Mouse (Mus musculus) intestine, postnatal 0 days (tissue): ENCODE measurements at regions not wholly inside any gene's neighbourhood (a gene's known extent, or its start where the extent isn't known, plus 50 kb on each side); places are given as distances from the start of the nearest gene placed in this dataset.

ENCODE experiments used
- ATAC-seq: fragments of 200-750 bp; cut with Nextera tagmentation; 2 replicates; pipeline ENCODE4 v1.8.0; 2017; ENCODE audit warnings: mild to moderate bottlenecking, moderate TSS enrichment, moderate library complexity
- H3K27ac ChIP-seq: fragments of 300-500 bp; sonication (generic); 2 replicates; pipeline ENCODE4 v1.5.1; 2014; ENCODE audit warnings: mild to moderate bottlenecking, low read depth, low read length, moderate library complexity
- H3K27me3 ChIP-seq: fragments of 300-500 bp; sonication (generic); replicated peaks from 2 replicates; pipeline ENCODE4 v1.6.1; 2014; ENCODE audit warnings: low read length, mixed read lengths; ENCODE audit not compliant: control insufficient read depth, insufficient read depth
- H3K36me3 ChIP-seq: fragments of 300-500 bp; sonication (generic); 2 replicates; pipeline ENCODE4 v1.6.1; 2014; ENCODE audit warnings: mild to moderate bottlenecking, moderate library complexity; ENCODE audit not compliant: control insufficient read depth, insufficient read depth
- H3K4me1 ChIP-seq: fragments of 300-500 bp; sonication (generic); replicated peaks from 2 replicates; pipeline ENCODE4 v1.6.1; 2014; ENCODE audit warnings: antibody characterized with exemption, low read length, mixed read lengths; ENCODE audit not compliant: control insufficient read depth, insufficient read depth
- H3K4me2 ChIP-seq: fragments of 300-500 bp; sonication (generic); replicated peaks from 2 replicates; pipeline ENCODE4 v1.6.1; 2014; ENCODE audit warnings: low read depth, mild to moderate bottlenecking, moderate library complexity
- H3K4me3 ChIP-seq: fragments of 300-500 bp; sonication (generic); 2 replicates; pipeline ENCODE4 v1.5.1; 2014; ENCODE audit warnings: low read depth, low read length
- H3K9ac ChIP-seq: fragments of 300-500 bp; sonication (generic); 2 replicates; pipeline ENCODE4 v1.6.1; 2014; ENCODE audit warnings: mild to moderate bottlenecking, low read depth, low read length
- H3K9me3 ChIP-seq: fragments of 300-500 bp; sonication (generic); 2 replicates; pipeline ENCODE4 v1.6.1; 2016; ENCODE audit warnings: mixed run types; ENCODE audit not compliant: control insufficient read depth
- CTCF ChIP-seq: sonication (generic); IDR thresholded peaks from 2 replicates; pipeline ENCODE4 v1.5.1; 2016; ENCODE audit warnings: low read depth, mild to moderate bottlenecking, control low read depth, antibody characterized with exemption, moderate library complexity
- WGBS: fragments of 180-500 bp; shearing (Covaris S2); extraction: QIAGEN DNeasy Blood & Tissue Kit; methylation state at CpG from one replicate; pipeline ENCODE4 v1.1.7; 2014; 5-methylcytosine and 5-hydroxymethylcytosine counted together

DNA sequence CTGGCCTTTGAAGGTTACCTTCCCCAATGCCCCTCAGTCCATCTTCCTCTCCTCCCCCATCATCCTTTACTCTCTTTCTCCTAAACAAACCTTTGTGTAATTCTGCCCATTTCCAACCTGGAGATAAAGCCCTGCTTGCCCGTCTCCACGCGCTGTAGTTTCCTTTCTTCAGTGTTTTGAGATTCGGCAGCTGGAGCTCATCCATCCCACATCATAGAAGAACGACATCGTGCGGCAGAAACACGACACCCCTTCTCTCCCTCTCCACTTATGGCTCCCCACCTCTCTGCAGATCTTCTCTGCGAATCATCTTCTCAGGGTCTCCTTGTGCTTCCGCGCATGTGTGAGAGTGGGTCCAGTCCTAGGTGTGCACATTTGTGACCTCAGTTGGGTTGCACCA lies 77.4 kb upstream of the Nfe2l3 start:
- Histone ChIP-seq H3K4me1 (no peaks in the 10 kb centered on the region), H3K4me3 (no peak overlapping the region), H3K27me3 (no peaks in the 10 kb centered on the region), H3K27ac (no peak overlapping the region), H3K36me3 (no peaks in the 10 kb centered on the region), H3K4me2 (no peak overlapping the region), H3K9ac (no peak overlapping the region), H3K9me3 (no peaks in the 10 kb centered on the region)
- 70% methylated on average over 11 of the region's 11 CpGs for WGBS
- no peak for TF ChIP-seq CTCF
- ATAC-seq = no peak

GRCm38 (mm10) chr6:51361611-51362180 lies 70.8 kb upstream of the Nfe2l3 start:
- no peak for TF ChIP-seq CTCF
- Histone ChIP-seq H3K36me3 (no peaks in the 10 kb centered on the region), H3K4me3 (no peak overlapping the region), H3K9ac (no peak overlapping the region), H3K27me3 (no peaks in the 10 kb centered on the region), H3K4me2 (no peak overlapping the region), H3K4me1 (no peaks in the 10 kb centered on the region), H3K27ac (no peak overlapping the region), H3K9me3 (no peaks in the 10 kb centered on the region)
- 75% methylated on average over 12 of the region's 12 CpGs for WGBS
- ATAC-seq = no peak

GRCm38 (mm10) chr6:51362475-51363226 lies 69.8 kb upstream of the Nfe2l3 start:
- H3K4me1 ChIP-seq = no peaks in the 10 kb centered on the region
- no peaks in the 10 kb centered on the region for H3K36me3 ChIP-seq
- peak; percentile 73 for ATAC-seq
- H3K4me2 ChIP-seq = peak overlapping the region; percentile 57
- no peak overlapping the region for H3K9ac ChIP-seq
- no peaks in the 10 kb centered on the region for H3K27me3 ChIP-seq
- 7% methylated on average over 15 of the region's 15 CpGs for WGBS
- no peak overlapping the region for H3K4me3 ChIP-seq
- no peak overlapping the region for H3K27ac ChIP-seq
- peak; percentile 79 for TF ChIP-seq CTCF
- no peaks in the 10 kb centered on the region for H3K9me3 ChIP-seq

DNA sequence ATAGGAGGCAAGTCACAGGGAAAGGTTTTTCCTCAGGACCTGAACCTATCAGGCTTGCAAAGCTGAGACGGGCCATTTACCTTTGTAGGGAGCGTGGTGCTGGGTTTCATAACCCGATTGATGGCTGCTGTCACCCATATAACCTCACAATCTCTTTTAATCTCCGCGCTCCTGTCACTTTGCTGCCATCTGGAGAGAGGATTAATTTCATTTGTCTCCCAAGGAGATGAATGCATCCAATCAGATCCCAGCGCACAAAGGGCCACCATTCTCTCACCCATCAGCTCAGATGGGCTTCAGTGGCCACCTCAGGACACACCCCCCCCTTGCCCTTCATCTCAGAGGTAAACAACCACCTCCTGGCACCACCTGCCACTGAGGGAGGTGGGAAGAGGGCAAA lies 67.7 kb upstream of the Nfe2l3 start:
- Histone ChIP-seq H3K9ac (no peak overlapping the region), H3K4me3 (no peak overlapping the region), H3K27ac (no peak overlapping the region), H3K36me3 (no peaks in the 10 kb centered on the region), H3K4me2 (no peak overlapping the region), H3K9me3 (no peaks in the 10 kb centered on the region), H3K4me1 (no peaks in the 10 kb centered on the region), H3K27me3 (no peaks in the 10 kb centered on the region)
- WGBS = 79% methylated on average over 6 of the region's 6 CpGs
- ATAC-seq = no peak
- TF ChIP-seq CTCF = no peak

GRCm38 (mm10) chr6:51369771-51370170 lies 62.7 kb upstream of the Nfe2l3 start:
- H3K4me3 ChIP-seq = no peak overlapping the region
- H3K9ac ChIP-seq = no peak overlapping the region
- no peaks in the 10 kb centered on the region for H3K9me3 ChIP-seq
- no peak overlapping the region for H3K4me2 ChIP-seq
- no peaks in the 10 kb centered on the region for H3K36me3 ChIP-seq
- H3K4me1 ChIP-seq = no peaks in the 10 kb centered on the region
- H3K27ac ChIP-seq = no peak overlapping the region
- no peaks in the 10 kb centered on the region for H3K27me3 ChIP-seq
- no peak for TF ChIP-seq CTCF
- WGBS = 54% methylated on average over 6 of the region's 6 CpGs
- ATAC-seq = 0 out of 2 replicates have a peak, but pooled peaks have one; percentile 36

GRCm38 (mm10) chr6:51372357-51372756 lies 60.1 kb upstream of the Nfe2l3 start:
- no peak for ATAC-seq
- Histone ChIP-seq H3K4me2 (no peak overlapping the region), H3K36me3 (no peaks in the 10 kb centered on the region), H3K4me1 (no peaks in the 10 kb centered on the region), H3K9ac (no peak overlapping the region), H3K9me3 (no peaks in the 10 kb centered on the region), H3K27me3 (no peaks in the 10 kb centered on the region), H3K27ac (no peak overlapping the region), H3K4me3 (no peak overlapping the region)
- 0 out of 2 replicates have a peak, but pooled peaks have one; percentile 17 for TF ChIP-seq CTCF
- 38% methylated on average over 7 of the region's 7 CpGs for WGBS
